Mouse (Mus musculus): ENCODE measurements around the gene Cd101. TPM values are rescaled to one million over a fixed set of nuclear protein-coding genes. Genes with fewer than 3 reads are reported as not detected.

The Cd101 gene
- polyA plus RNA-seq, 1 experiment = 1.9 TPM

- Histone ChIP-seq H3K27ac (ENCODE audit: insufficient read depth, low read length) (no peak overlapping the region), H3K4me1 (ENCODE audit: control insufficient read depth, insufficient read depth, insufficient read length) (peaks cover 4% of the 10 kb centered on the region; the same call in 1 of the 2 replicates), H3K36me3 (ENCODE audit: control insufficient read depth, insufficient read depth, low read length) (no peaks in the 10 kb centered on the region), H3K4me3 (ENCODE audit: extremely low read depth, insufficient read depth, insufficient read length) (no peak overlapping the region), H3K27me3 (ENCODE audit: control insufficient read depth, insufficient read depth, low read length) (no peaks in the 10 kb centered on the region)
- DNase-seq (ENCODE audit: low read depth in 1 of 2, low spot score in 2 of 2) = no peak
- 59% methylated on average over 4 of the region's 4 CpGs for WGBS
- TF ChIP-seq CTCF (IDR thresholded peaks at IDR 0.05; ENCODE audit: extremely low read depth, insufficient read depth, insufficient read length, insufficient replicate concordance) = no peak
- TF ChIP-seq POLR2A (IDR thresholded peaks at IDR 0.05; ENCODE audit: low read depth, low read length) = no peak
Measured at GRCm38 (mm10) chr3:101033644-101034043, 4.3 kb upstream of the Cd101 start.

- no peak for TF ChIP-seq POLR2A (IDR thresholded peaks at IDR 0.05; ENCODE audit: low read depth, low read length)
- no peak for TF ChIP-seq CTCF (IDR thresholded peaks at IDR 0.05; ENCODE audit: extremely low read depth, insufficient read depth, insufficient read length, insufficient replicate concordance)
- H3K36me3 ChIP-seq (ENCODE audit: control insufficient read depth, insufficient read depth, low read length) = no peaks in the 10 kb centered on the region
- DNase-seq (ENCODE audit: low read depth in 1 of 2, low spot score in 2 of 2) = no peak
- no peak overlapping the region for H3K4me3 ChIP-seq (ENCODE audit: extremely low read depth, insufficient read depth, insufficient read length)
- peaks cover 4% of the 10 kb centered on the region; the same call in 1 of the 2 replicates for H3K4me1 ChIP-seq (ENCODE audit: control insufficient read depth, insufficient read depth, insufficient read length)
- 61% methylated on average over 7 of the region's 7 CpGs for WGBS
- H3K27me3 ChIP-seq (ENCODE audit: control insufficient read depth, insufficient read depth, low read length) = no peaks in the 10 kb centered on the region
- H3K27ac ChIP-seq (ENCODE audit: insufficient read depth, low read length) = no peak overlapping the region
Measured at GRCm38 (mm10) chr3:101031456-101032142, 2.2 kb upstream of the Cd101 start.

- no peak for DNase-seq (ENCODE audit: low read depth in 1 of 2, low spot score in 2 of 2)
- Histone ChIP-seq H3K27ac (ENCODE audit: insufficient read depth, low read length) (no peak overlapping the region), H3K36me3 (ENCODE audit: control insufficient read depth, insufficient read depth, low read length) (no peaks in the 10 kb centered on the region), H3K27me3 (ENCODE audit: control insufficient read depth, insufficient read depth, low read length) (no peaks in the 10 kb centered on the region), H3K4me3 (ENCODE audit: extremely low read depth, insufficient read depth, insufficient read length) (no peak overlapping the region), H3K4me1 (ENCODE audit: control insufficient read depth, insufficient read depth, insufficient read length) (peaks cover 4% of the 10 kb centered on the region; the same call in 1 of the 2 replicates)
- TF ChIP-seq CTCF (IDR thresholded peaks at IDR 0.05; ENCODE audit: extremely low read depth, insufficient read depth, insufficient read length, insufficient replicate concordance) = no peak
- TF ChIP-seq POLR2A (IDR thresholded peaks at IDR 0.05; ENCODE audit: low read depth, low read length) = no peak
- WGBS = 86% methylated on average over 1 of the region's 1 CpGs
Measured at GRCm38 (mm10) chr3:101030630-101031029, 1.3 kb upstream of the Cd101 start.

GRCm38 (mm10) chr3:101026741-101027140 is 2.6 kb downstream of the Cd101 start:
- TF ChIP-seq CTCF (IDR thresholded peaks at IDR 0.05; ENCODE audit: extremely low read depth, insufficient read depth, insufficient read length, insufficient replicate concordance) (no peak), POLR2A (IDR thresholded peaks at IDR 0.05; ENCODE audit: low read depth, low read length) (no peak)
- Histone ChIP-seq H3K36me3 (ENCODE audit: control insufficient read depth, insufficient read depth, low read length) (no peaks in the 10 kb centered on the region), H3K27me3 (ENCODE audit: control insufficient read depth, insufficient read depth, low read length) (no peaks in the 10 kb centered on the region), H3K27ac (ENCODE audit: insufficient read depth, low read length) (no peak overlapping the region), H3K4me3 (ENCODE audit: extremely low read depth, insufficient read depth, insufficient read length) (no peak overlapping the region), H3K4me1 (ENCODE audit: control insufficient read depth, insufficient read depth, insufficient read length) (peaks cover 4% of the 10 kb centered on the region; the same call in 1 of the 2 replicates)
- no peak for DNase-seq (ENCODE audit: low read depth in 1 of 2, low spot score in 2 of 2)
- 91% methylated on average over 1 of the region's 1 CpGs for WGBS

- WGBS = 90% methylated on average over 6 of the region's 6 CpGs
- DNase-seq (ENCODE audit: low read depth in 1 of 2, low spot score in 2 of 2) = no peak
- no peak overlapping the region for H3K27ac ChIP-seq (ENCODE audit: insufficient read depth, low read length)
Measured at GRCm38 (mm10) chr3:101022967-101023366, 6.4 kb downstream of the Cd101 start.

GRCm38 (mm10) chr3:101021481-101022051 is 7.8 kb downstream of the Cd101 start:
- Histone ChIP-seq H3K27me3 (ENCODE audit: control insufficient read depth, insufficient read depth, low read length) (no peaks in the 10 kb centered on the region), H3K4me3 (ENCODE audit: extremely low read depth, insufficient read depth, insufficient read length) (no peak overlapping the region; the same call in 1 of the 2 replicates), H3K36me3 (ENCODE audit: control insufficient read depth, insufficient read depth, low read length) (no peaks in the 10 kb centered on the region), H3K27ac (ENCODE audit: insufficient read depth, low read length) (peak overlapping the region; percentile 49), H3K4me1 (ENCODE audit: control insufficient read depth, insufficient read depth, insufficient read length) (peaks cover 7% of the 10 kb centered on the region; the same call in 1 of the 2 replicates)
- 45% methylated on average over 8 of the region's 8 CpGs for WGBS
- TF ChIP-seq CTCF (IDR thresholded peaks at IDR 0.05; ENCODE audit: extremely low read depth, insufficient read depth, insufficient read length, insufficient replicate concordance) = no peak
- TF ChIP-seq POLR2A (IDR thresholded peaks at IDR 0.05; ENCODE audit: low read depth, low read length) = no peak
- no peak for DNase-seq (ENCODE audit: low read depth in 1 of 2, low spot score in 2 of 2)

More at GRCm38 (mm10) chr3:101022967-101023366, 6.4 kb downstream of the Cd101 start:
- Histone ChIP-seq H3K4me1 (ENCODE audit: control insufficient read depth, insufficient read depth, insufficient read length) (peaks cover 7% of the 10 kb centered on the region; the same call in 1 of the 2 replicates), H3K4me3 (ENCODE audit: extremely low read depth, insufficient read depth, insufficient read length) (no peak overlapping the region), H3K36me3 (ENCODE audit: control insufficient read depth, insufficient read depth, low read length) (no peaks in the 10 kb centered on the region), H3K27me3 (ENCODE audit: control insufficient read depth, insufficient read depth, low read length) (no peaks in the 10 kb centered on the region)
- TF ChIP-seq POLR2A (IDR thresholded peaks at IDR 0.05; ENCODE audit: low read depth, low read length) (no peak), CTCF (IDR thresholded peaks at IDR 0.05; ENCODE audit: extremely low read depth, insufficient read depth, insufficient read length, insufficient replicate concordance) (no peak)

GRCm38 (mm10) chr3:101021073-101021472 is 8.3 kb downstream of the Cd101 start:
- 19% methylated on average over 5 of the region's 5 CpGs for WGBS
- no peak overlapping the region for H3K4me3 ChIP-seq (ENCODE audit: extremely low read depth, insufficient read depth, insufficient read length)
- H3K4me1 ChIP-seq (ENCODE audit: control insufficient read depth, insufficient read depth, insufficient read length) = peaks cover 7% of the 10 kb centered on the region; the same call in 1 of the 2 replicates
- TF ChIP-seq POLR2A (IDR thresholded peaks at IDR 0.05; ENCODE audit: low read depth, low read length) (no peak), CTCF (IDR thresholded peaks at IDR 0.05; ENCODE audit: extremely low read depth, insufficient read depth, insufficient read length, insufficient replicate concordance) (no peak)
- no peak for DNase-seq (ENCODE audit: low read depth in 1 of 2, low spot score in 2 of 2)
- peak overlapping the region; percentile 66 for H3K27ac ChIP-seq (ENCODE audit: insufficient read depth, low read length)
- no peaks in the 10 kb centered on the region for H3K27me3 ChIP-seq (ENCODE audit: control insufficient read depth, insufficient read depth, low read length)
- no peaks in the 10 kb centered on the region for H3K36me3 ChIP-seq (ENCODE audit: control insufficient read depth, insufficient read depth, low read length)

All from spleen, adult 2 months (tissue).